Mouse (Mus musculus) cerebellum, adult 2 months (tissue): ENCODE data around the gene Ube2e2.

Source experiments
- CTCF ChIP-seq: fragments of 200-500 bp; IDR thresholded peaks from 2 replicates; pipeline ENCODE4 v1.5.1; 2011; ENCODE audit warnings: low read depth, mild to moderate bottlenecking, control low read depth, low read length, moderate library complexity, borderline replicate concordance; ENCODE audit not compliant: insufficient read depth
- POLR2A ChIP-seq: fragments of 200-500 bp; IDR thresholded peaks from 2 replicates; pipeline ENCODE4 v1.6.1; 2011; ENCODE audit warnings: low read length, control low read depth, borderline replicate concordance; ENCODE audit not compliant: insufficient read depth

DNA sequence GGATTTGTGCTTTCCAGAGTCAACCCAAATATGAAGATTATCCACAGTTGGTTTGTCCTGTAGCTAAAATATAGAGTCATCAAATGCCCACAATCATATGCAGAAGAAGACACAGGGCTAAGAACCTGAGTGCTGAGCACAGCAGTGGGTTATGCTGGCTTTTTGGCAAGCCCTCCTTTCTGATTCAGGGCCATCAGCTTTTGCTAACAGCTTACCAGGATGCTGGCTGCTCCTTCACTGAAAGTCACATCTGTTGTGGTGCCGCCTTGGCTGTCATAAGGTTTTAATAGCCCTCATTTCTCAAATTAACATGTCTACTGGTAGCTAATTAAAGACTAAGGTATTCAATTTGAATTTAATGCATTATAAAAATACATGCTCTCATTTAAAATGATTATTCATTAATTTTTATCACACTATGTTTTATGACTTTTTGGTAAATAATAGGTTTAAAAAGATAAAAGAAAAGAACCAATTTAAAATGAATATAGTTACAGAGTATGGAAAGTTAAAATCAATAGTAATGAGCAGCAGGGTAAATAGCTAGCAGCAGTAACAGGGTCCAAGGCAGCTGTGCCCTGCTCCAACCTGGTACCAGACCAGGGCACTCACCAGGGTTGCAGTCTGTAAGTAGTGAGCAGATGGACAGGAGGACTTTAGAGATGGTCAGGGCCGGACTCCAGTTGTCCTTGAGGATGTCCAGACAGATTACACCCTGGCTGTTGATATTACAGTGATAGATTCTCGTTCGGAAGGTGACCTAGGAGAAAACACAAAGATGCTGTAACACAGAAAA, 307.6 kb downstream of the Ube2e2 start:
- TF ChIP-seq CTCF: no peak
- no peak for TF ChIP-seq POLR2A
